Mouse (Mus musculus): ENCODE data around the gene Nfyc.

DNA sequence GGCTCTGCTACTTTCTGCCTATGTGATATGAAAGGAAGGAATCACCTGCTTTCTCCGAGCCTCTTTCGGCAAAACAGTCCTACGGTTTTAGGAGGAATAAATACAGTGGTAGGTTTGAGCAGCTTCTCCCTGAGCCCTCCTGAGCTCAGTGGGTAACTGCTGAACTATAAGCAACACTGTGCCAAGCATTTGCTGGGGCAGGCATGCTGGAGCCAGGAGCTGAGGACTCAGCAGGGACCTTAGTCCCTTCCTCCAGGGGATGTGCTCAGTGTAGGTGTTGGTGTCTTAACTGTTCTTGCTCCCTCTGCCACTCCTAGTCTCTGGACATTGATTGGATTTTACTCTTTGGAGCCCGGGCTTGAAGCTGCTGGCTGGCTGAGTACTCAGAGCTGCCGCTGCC lies 25.0 kb upstream of the Nfyc start:
- TF ChIP-seq CTCF (IDR thresholded peaks at IDR 0.05; ENCODE audit: borderline replicate concordance, insufficient read depth, low read depth, low read length) (no peak), POLR2A (IDR thresholded peaks at IDR 0.05; ENCODE audit: borderline replicate concordance, insufficient read depth, low read length) (no peak)
